Mouse (Mus musculus) liver, embryonic 14.5 days (tissue): ENCODE measurements around the gene Rab42.

Experiments used
- CTCF ChIP-seq: IDR thresholded peaks from 2 replicates; pipeline ENCODE4 v1.5.1; 2016; ENCODE audit warnings: antibody characterized with exemption, low read depth, control low read depth
- EP300 ChIP-seq: IDR thresholded peaks from 2 replicates; pipeline ENCODE4 v1.6.1; 2016; ENCODE audit warnings: antibody characterized with exemption, low read depth

DNA sequence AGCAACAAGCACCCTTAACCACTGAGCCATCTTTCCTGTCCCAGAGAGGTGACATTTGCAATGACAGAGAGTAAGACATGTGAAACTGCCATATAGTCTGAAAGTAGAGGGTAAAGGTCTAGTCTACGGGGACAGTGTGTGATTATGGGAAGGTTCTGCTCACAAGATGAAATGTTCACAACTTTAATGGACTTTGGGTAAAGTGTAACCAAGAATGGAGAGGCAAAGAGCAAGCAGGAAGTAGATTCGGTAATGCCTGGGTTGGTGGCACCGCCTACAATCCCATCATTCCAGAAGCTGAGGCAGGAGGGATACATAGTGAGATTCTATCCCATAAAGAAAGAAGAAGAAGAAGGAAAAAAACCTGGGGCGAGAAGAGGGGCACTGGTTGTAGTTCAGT is 43.1 kb upstream of the Rab42 start:
- no peak for TF ChIP-seq CTCF
- no peak for TF ChIP-seq EP300
